Mouse (Mus musculus) heart, embryonic 16.5 days (tissue): ENCODE results near the gene Ngfr. TPM values are rescaled to one million over a fixed set of nuclear protein-coding genes. Genes with fewer than 3 reads are reported as not detected.
A peak's percentile ranks its signal among the peaks of the same experiment; 100 is the strongest.

ENCODE experiments used
- ATAC-seq: fragments of 200-750 bp; cut with Nextera tagmentation; replicated peaks from 2 replicates; pipeline ENCODE4 v1.8.0; 2017; ENCODE audit warnings: moderate number of reproducible peaks; ENCODE audit not compliant: insufficient read depth, low FRiP score; ENCODE audit errors: extremely low read depth
- H3K27ac ChIP-seq: fragments of 300-500 bp; sonication (generic); 2 replicates; pipeline ENCODE4 v1.5.1; 2014; ENCODE audit warnings: mild to moderate bottlenecking, low read length, control low read depth, moderate library complexity
- H3K27me3 ChIP-seq: fragments of 300-500 bp; sonication (generic); 2 replicates; pipeline ENCODE4 v1.6.1; 2014; ENCODE audit warnings: low read length, mixed read lengths; ENCODE audit not compliant: control insufficient read depth, insufficient read depth
- H3K36me3 ChIP-seq: fragments of 300-500 bp; sonication (generic); 2 replicates; pipeline ENCODE4 v1.6.1; 2014; ENCODE audit not compliant: control insufficient read depth, insufficient read depth
- H3K4me1 ChIP-seq: fragments of 300-500 bp; sonication (generic); 2 replicates; pipeline ENCODE4 v1.6.1; 2014; ENCODE audit warnings: low read length, mixed read lengths; ENCODE audit not compliant: control insufficient read depth, insufficient read depth
- H3K4me2 ChIP-seq: fragments of 300-500 bp; sonication (generic); 2 replicates; pipeline ENCODE4 v1.6.1; 2014; ENCODE audit warnings: low read depth, mild to moderate bottlenecking, control low read depth, low read length
- H3K4me3 ChIP-seq: fragments of 300-500 bp; sonication (generic); 2 replicates; pipeline ENCODE4 v1.5.1; 2014; ENCODE audit warnings: mild to moderate bottlenecking, control low read depth, low read length
- H3K9ac ChIP-seq: fragments of 300-500 bp; sonication (generic); 2 replicates; pipeline ENCODE4 v1.6.1; 2014; ENCODE audit warnings: low read length, control low read depth
- H3K9me3 ChIP-seq: fragments of 300-500 bp; sonication (generic); replicated peaks from 2 replicates; pipeline ENCODE4 v1.6.1; 2016; ENCODE audit warnings: low read length; ENCODE audit not compliant: control insufficient read depth
- WGBS: fragments of 180-500 bp; shearing (Covaris S2); extraction: QIAGEN DNeasy Blood & Tissue Kit; methylation state at CpG from one replicate; pipeline ENCODE4 v1.1.7; 2014; 5-methylcytosine and 5-hydroxymethylcytosine counted together
- polyA plus RNA-seq: library from polyadenylated mRNA; unstranded; fragments of >200 nt; fragmentation: Nextera tagmentation; extraction: Ambion mirVana; gene quantifications from 2 replicates; pipeline ENCODE4 v1.2.1, GENCODE M21; 2015

The Ngfr gene
- polyA plus RNA-seq, 1 experiment from 2014 or later: 5.3 TPM

DNA sequence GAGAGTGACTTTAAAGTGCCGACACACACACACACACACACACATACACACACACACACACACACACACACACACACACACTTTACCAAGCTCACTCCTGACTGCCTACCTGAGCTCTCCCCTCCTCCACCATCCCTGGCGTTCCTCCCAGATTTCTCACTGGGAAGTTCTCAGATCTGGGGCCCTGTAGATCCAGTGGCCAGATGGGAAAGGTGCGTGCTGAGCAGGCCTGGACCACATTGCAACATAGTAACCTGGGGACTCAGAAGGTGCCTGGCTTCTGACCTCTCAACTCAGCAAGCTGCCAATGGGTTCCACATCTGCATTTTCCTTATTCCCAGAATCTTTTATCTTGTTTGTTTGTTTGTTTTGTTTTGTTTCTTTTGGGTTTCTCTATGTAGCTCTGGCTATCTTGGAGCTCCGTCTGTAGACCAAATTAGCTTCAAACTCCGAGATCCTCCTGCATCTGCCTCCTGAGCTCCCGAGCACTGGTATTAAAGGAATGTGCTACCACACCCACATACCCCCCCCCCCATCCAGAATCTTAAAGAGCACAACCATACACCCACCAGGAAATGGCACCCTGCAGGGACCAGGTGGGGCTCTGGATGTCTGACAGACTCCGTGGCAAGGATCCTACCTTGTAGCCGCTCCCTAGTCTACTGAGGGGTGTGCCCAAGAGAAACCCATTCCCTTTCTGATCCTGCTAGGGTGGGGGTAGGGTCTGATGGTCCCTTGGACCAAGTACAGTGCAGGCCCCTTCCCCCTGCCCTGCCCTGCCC, 42.8 kb downstream of the Ngfr start:
- Histone ChIP-seq H3K36me3 (no peaks in the 10 kb centered on the region), H3K9ac (no peak overlapping the region), H3K27ac (no peak overlapping the region), H3K27me3 (peaks cover 4% of the 10 kb centered on the region; the same call in 1 of the 2 replicates), H3K4me3 (no peak overlapping the region), H3K4me2 (no peak overlapping the region), H3K4me1 (peaks cover 12% of the 10 kb centered on the region), H3K9me3 (no peaks in the 10 kb centered on the region)
- no peak for ATAC-seq
- 82% methylated on average over 8 of the region's 8 CpGs for WGBS

DNA sequence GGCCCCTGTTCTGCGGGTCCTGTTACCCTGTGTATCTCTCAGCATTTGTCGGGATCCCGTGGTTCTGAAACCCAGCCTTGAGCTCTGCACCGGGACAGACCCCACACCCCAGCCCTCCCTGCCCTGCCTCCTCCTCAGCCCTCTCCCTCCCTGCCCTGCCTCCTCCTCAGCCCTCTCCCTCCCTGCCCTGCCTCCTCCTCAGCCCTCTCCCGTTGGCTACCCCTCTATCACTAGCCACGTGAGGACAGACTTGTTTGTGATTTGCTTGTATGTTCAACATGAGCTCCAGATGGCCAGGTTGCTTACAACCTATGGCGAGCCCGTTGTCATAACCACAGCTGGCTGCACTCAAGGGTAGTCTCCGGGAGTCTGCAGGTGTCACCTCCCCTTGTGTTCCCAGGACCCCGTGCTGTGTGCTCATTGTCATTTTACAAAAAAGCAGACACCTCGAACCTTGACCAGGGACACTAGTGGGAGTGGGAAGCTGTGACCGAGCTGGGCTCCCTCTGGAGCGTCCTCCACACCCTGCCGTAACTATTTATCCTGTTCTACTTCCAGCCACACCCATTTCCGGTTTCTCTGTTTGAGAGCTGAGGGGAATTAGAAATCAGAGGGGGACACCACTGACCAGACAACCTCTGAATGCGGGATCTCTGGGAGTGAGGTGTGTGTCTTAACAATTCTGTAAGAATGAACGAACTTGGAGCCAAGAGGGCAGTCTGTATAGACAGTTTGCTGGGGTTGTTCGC, 46.7 kb downstream of the Ngfr start:
- peak overlapping the region; percentile 47 for H3K4me2 ChIP-seq
- peaks cover 5% of the 10 kb centered on the region; the same call in 1 of the 2 replicates for H3K27me3 ChIP-seq
- H3K36me3 ChIP-seq: no peaks in the 10 kb centered on the region
- H3K9ac ChIP-seq: no peak overlapping the region
- H3K4me1 ChIP-seq: peaks cover 7% of the 10 kb centered on the region
- 0 out of 2 replicates have a peak, but pooled peaks have one; percentile 18 for ATAC-seq
- H3K9me3 ChIP-seq: no peaks in the 10 kb centered on the region
- H3K27ac ChIP-seq: no peak overlapping the region
- WGBS: 24% methylated on average over 18 of the region's 18 CpGs
- no peak overlapping the region; the same call in 1 of the 2 replicates for H3K4me3 ChIP-seq

DNA sequence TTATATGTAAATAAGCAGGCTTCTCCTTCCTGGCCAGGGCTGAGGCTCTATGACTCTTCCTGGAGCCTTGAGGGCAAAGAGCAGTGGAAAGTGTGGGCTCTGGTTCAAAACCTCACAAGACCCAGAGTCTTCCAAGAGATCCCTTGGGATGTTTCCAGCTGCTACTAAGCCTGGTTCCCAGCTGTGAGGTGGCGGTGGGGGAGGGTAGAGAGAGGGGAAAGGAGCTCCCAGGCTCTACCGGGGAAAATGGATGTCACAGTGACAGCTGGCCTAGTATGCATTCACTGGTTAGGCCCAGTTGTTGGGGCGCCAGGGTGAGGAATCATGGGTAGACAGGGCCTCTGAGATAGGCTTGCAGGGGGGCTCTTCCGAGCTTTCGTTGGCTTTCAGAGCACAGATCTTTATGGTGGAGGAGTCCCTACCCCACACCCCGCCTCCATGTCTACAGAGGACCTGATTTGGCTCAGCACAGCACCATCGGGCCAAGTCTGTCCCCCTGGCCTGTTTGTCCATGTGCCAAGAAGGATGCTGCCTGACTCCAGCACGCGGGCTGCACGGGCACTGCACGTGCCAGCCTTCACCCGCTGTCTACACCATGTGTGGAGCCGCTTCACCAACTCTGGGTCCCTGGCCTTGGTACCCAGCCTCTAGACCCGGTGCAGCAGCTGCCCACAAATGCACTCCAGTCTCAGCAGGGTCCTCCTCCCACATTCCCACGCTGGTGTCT, 49.0 kb downstream of the Ngfr start:
- WGBS: 66% methylated on average over 15 of the region's 15 CpGs
- Histone ChIP-seq H3K9ac (no peak overlapping the region), H3K36me3 (no peaks in the 10 kb centered on the region), H3K27ac (peak overlapping the region; percentile 9; the same call in 1 of the 2 replicates), H3K27me3 (peaks cover 15% of the 10 kb centered on the region), H3K4me1 (peaks cover 9% of the 10 kb centered on the region), H3K4me2 (no peak overlapping the region), H3K4me3 (no peak overlapping the region), H3K9me3 (no peaks in the 10 kb centered on the region)
- no peak for ATAC-seq

DNA sequence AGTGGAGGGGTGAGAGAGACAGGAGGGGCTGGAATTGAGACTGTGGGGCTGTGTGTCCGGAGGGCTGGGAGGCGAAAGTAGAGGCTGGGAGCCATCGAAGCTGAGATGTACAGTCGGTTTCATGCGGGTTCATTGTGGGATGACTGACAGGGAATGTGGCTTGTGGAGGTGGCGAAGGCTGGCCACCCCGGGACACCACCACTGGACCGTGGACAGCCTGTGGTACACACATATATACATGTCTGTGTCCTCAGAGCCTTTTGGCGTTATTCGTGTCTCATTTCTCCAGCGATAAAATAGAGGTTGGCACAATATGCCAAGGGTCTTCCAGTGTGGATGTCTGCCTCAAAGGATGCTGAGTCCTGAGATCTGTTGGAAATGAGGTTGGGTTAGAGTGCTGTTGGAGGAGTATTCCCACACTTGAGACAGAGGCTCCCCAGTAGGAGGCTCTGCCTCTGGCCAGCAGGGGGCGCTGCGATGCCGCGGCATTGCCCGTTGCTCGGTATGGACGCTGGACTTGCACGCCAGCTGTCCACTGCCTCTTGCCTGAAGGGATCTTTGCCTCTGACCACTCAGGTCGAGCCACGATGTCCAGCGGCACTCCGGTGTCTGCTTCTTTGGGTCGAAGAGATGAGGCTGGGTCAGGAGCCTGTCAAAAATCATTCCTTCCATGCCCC, 53.9 kb downstream of the Ngfr start:
- H3K9me3 ChIP-seq: no peaks in the 10 kb centered on the region
- H3K4me2 ChIP-seq: peak overlapping the region; percentile 36; the same call in 1 of the 2 replicates
- H3K4me3 ChIP-seq: no peak overlapping the region
- H3K36me3 ChIP-seq: no peaks in the 10 kb centered on the region
- ATAC-seq: peak; percentile 72
- WGBS: 17% methylated on average over 24 of the region's 24 CpGs
- H3K27ac ChIP-seq: no peak overlapping the region
- peaks cover 3% of the 10 kb centered on the region; the same call in 1 of the 2 replicates for H3K4me1 ChIP-seq
- no peak overlapping the region for H3K9ac ChIP-seq
- peaks cover 19% of the 10 kb centered on the region for H3K27me3 ChIP-seq

GRCm38 (mm10) chr11:95532353-95533072, 55.0 kb downstream of the Ngfr start:
- no peak overlapping the region for H3K27ac ChIP-seq
- H3K9me3 ChIP-seq: no peaks in the 10 kb centered on the region
- no peak overlapping the region for H3K4me3 ChIP-seq
- no peak overlapping the region for H3K9ac ChIP-seq
- ATAC-seq: no peak
- 65% methylated on average over 13 of the region's 13 CpGs for WGBS
- H3K36me3 ChIP-seq: no peaks in the 10 kb centered on the region
- no peak overlapping the region for H3K4me2 ChIP-seq
- peaks cover 3% of the 10 kb centered on the region; the same call in 1 of the 2 replicates for H3K4me1 ChIP-seq
- H3K27me3 ChIP-seq: peaks cover 19% of the 10 kb centered on the region

GRCm38 (mm10) chr11:95528231-95528630, 59.3 kb downstream of the Ngfr start:
- H3K4me2 ChIP-seq: no peak overlapping the region
- no peak for ATAC-seq
- no peaks in the 10 kb centered on the region for H3K36me3 ChIP-seq

GRCm38 (mm10) chr11:95527307-95527706, 60.2 kb downstream of the Ngfr start:
- H3K4me2 ChIP-seq: no peak overlapping the region
- no peak overlapping the region for H3K9ac ChIP-seq
- no peaks in the 10 kb centered on the region for H3K36me3 ChIP-seq
- no peak overlapping the region for H3K4me3 ChIP-seq
- H3K27ac ChIP-seq: no peak overlapping the region
- 82% methylated on average over 8 of the region's 8 CpGs for WGBS
- 0 out of 2 replicates have a peak, but pooled peaks cover 1% of the 10 kb centered on the region for H3K27me3 ChIP-seq
- no peaks in the 10 kb centered on the region for H3K4me1 ChIP-seq
- ATAC-seq: no peak
- no peaks in the 10 kb centered on the region for H3K9me3 ChIP-seq

More at GRCm38 (mm10) chr11:95528231-95528630, 59.3 kb downstream of the Ngfr start:
- no peak overlapping the region for H3K9ac ChIP-seq
- H3K27me3 ChIP-seq: 0 out of 2 replicates have a peak, but pooled peaks cover 6% of the 10 kb centered on the region
- no peak overlapping the region for H3K4me3 ChIP-seq
- no peaks in the 10 kb centered on the region for H3K9me3 ChIP-seq
- WGBS: 68% methylated on average over 3 of the region's 3 CpGs
- H3K4me1 ChIP-seq: no peaks in the 10 kb centered on the region
- no peak overlapping the region for H3K27ac ChIP-seq

GRCm38 (mm10) chr11:95521563-95521962, 66.0 kb downstream of the Ngfr start:
- no peaks in the 10 kb centered on the region for H3K9me3 ChIP-seq
- 0 out of 2 replicates have a peak, but pooled peaks have one; percentile 20 for ATAC-seq

More at GRCm38 (mm10) chr11:95521563-95521962, 66.0 kb downstream of the Ngfr start:
- Histone ChIP-seq H3K4me3 (peak overlapping the region; percentile 34), H3K4me2 (peak overlapping the region; percentile 63), H3K27ac (no peak overlapping the region), H3K4me1 (peaks cover 8% of the 10 kb centered on the region; the same call in 1 of the 2 replicates), H3K9ac (peak overlapping the region; percentile 27; the same call in 1 of the 2 replicates), H3K36me3 (no peaks in the 10 kb centered on the region), H3K27me3 (peaks cover 9% of the 10 kb centered on the region)
- 3% methylated on average over 13 of the region's 13 CpGs for WGBS
